Mouse (Mus musculus): ENCODE measurements around the gene Elmsan1.

Elmsan1 gene

GRCm38 (mm10) chr12:84215758-84216440 lies 2.8 kb downstream of the Elmsan1 start:
- no peak for DNase-seq

- DNase-seq: peak in 1 of 2 experiments; percentile 61
These were observed 4.0 kb downstream of the Elmsan1 start for GRCm38 (mm10) chr12:84214495-84215175.

- DNase-seq: peak; percentile 51 to 61
These were observed 6.4 kb downstream of the Elmsan1 start for GRCm38 (mm10) chr12:84212297-84212696.

- DNase-seq: no peak
These were observed 7.6 kb downstream of the Elmsan1 start for GRCm38 (mm10) chr12:84211021-84211538.

- DNase-seq: no peak
These were observed 8.4 kb downstream of the Elmsan1 start for GRCm38 (mm10) chr12:84210288-84210687.

- no peak for DNase-seq
These were observed 9.6 kb downstream of the Elmsan1 start for GRCm38 (mm10) chr12:84209093-84209492.

GRCm38 (mm10) chr12:84207209-84207817 lies 11.4 kb downstream of the Elmsan1 start:
- DNase-seq: no peak

GRCm38 (mm10) chr12:84206525-84206924 lies 12.2 kb downstream of the Elmsan1 start:
- DNase-seq: no peak

GRCm38 (mm10) chr12:84205659-84206185 lies 13.0 kb downstream of the Elmsan1 start:
- no peak for DNase-seq

GRCm38 (mm10) chr12:84204662-84205061 lies 14.0 kb downstream of the Elmsan1 start:
- DNase-seq: no peak

GRCm38 (mm10) chr12:84203778-84204216 lies 14.9 kb downstream of the Elmsan1 start:
- peak in 1 of 2 experiments; percentile 48 for DNase-seq

GRCm38 (mm10) chr12:84203170-84203777 lies 15.4 kb downstream of the Elmsan1 start:
- no peak for DNase-seq

GRCm38 (mm10) chr12:84202561-84202960 lies 16.1 kb downstream of the Elmsan1 start:
- DNase-seq: no peak

GRCm38 (mm10) chr12:84201686-84202484 lies 16.8 kb downstream of the Elmsan1 start:
- DNase-seq: no peak

GRCm38 (mm10) chr12:84201222-84201621 lies 17.5 kb downstream of the Elmsan1 start:
- DNase-seq: no peak

- DNase-seq: no peak
These were observed 19.8 kb downstream of the Elmsan1 start for GRCm38 (mm10) chr12:84198880-84199279.

- no peak for DNase-seq
These were observed 20.5 kb downstream of the Elmsan1 start for GRCm38 (mm10) chr12:84198076-84198679.

GRCm38 (mm10) chr12:84195195-84195594 lies 23.5 kb downstream of the Elmsan1 start:
- DNase-seq: no peak

- DNase-seq: no peak
These were observed 24.1 kb downstream of the Elmsan1 start for GRCm38 (mm10) chr12:84194400-84195109.

- peak; percentile 95 to 99 for DNase-seq
These were observed 24.9 kb downstream of the Elmsan1 start for GRCm38 (mm10) chr12:84193642-84194399.
